Mouse (Mus musculus) small intestine, adult 2 months (tissue): ENCODE data around the gene C130026I21Rik.
"Not testable (repeated sequence)": the region's sequence is repeated elsewhere in the genome, so short reads cannot be mapped to it uniquely, and the experiment has no call there.

Experiments used
- CTCF ChIP-seq: fragments of 200-500 bp; IDR thresholded peaks from 2 replicates; pipeline ENCODE4 v1.5.1; 2012; ENCODE audit warnings: low read depth, mild to moderate bottlenecking, control low read depth, inconsistent platforms, low read length, moderate library complexity, mixed read lengths; ENCODE audit not compliant: insufficient replicate concordance, insufficient read length; ENCODE audit errors: extremely low read depth
- POLR2A ChIP-seq: fragments of 200-500 bp; IDR thresholded peaks from 2 replicates; pipeline ENCODE4 v1.6.1; 2012; ENCODE audit warnings: low read depth, mild to moderate bottlenecking, control low read depth, inconsistent platforms, low read length, moderate library complexity

- not testable (repeated sequence) for TF ChIP-seq POLR2A, CTCF
Observed at GRCm38 (mm10) chr1:85255217-85255616, 15.1 kb downstream of the C130026I21Rik start.
